Mouse (Mus musculus) embryonic facial prominence, embryonic 10.5 days (tissue): Measurements from ENCODE around the gene Scgb2a2. TPM values are rescaled to one million over a fixed set of nuclear protein-coding genes. Genes with fewer than 3 reads are reported as not detected.
A peak's percentile ranks its signal among the peaks of the same experiment; 100 is the strongest.
"Not testable (repeated sequence)": the region's sequence is repeated elsewhere in the genome, so short reads cannot be mapped to it uniquely, and the experiment has no call there.

ENCODE experiments used
- DNase-seq: peaks from one replicate; pipeline ENCODE4 v3.0.0-alpha.2; 2017; ENCODE audit warnings: low spot score
- H3K27ac ChIP-seq: fragments of 300-500 bp; sonication (generic); replicated peaks from 2 replicates; pipeline ENCODE4 v1.5.1; 2016; ENCODE audit warnings: mild to moderate bottlenecking
- H3K27me3 ChIP-seq: fragments of 300-500 bp; sonication (generic); replicated peaks from 2 replicates; pipeline ENCODE4 v1.6.1; 2016; ENCODE audit warnings: low read depth, mild to moderate bottlenecking; ENCODE audit not compliant: poor library complexity, severe bottlenecking
- H3K36me3 ChIP-seq: fragments of 300-500 bp; sonication (generic); replicated peaks from 2 replicates; pipeline ENCODE4 v1.6.1; 2016; ENCODE audit warnings: mild to moderate bottlenecking, moderate library complexity
- H3K4me1 ChIP-seq: fragments of 300-500 bp; sonication (generic); 2 replicates; pipeline ENCODE4 v1.6.1; 2016
- H3K4me3 ChIP-seq: fragments of 300-500 bp; sonication (generic); 2 replicates; pipeline ENCODE4 v1.5.1; 2016; ENCODE audit warnings: mild to moderate bottlenecking, moderate library complexity
- H3K9me3 ChIP-seq: fragments of 300-500 bp; sonication (generic); 2 replicates; pipeline ENCODE4 v1.6.1; 2016; ENCODE audit warnings: mild to moderate bottlenecking
- WGBS: fragments of 180-500 bp; shearing (Covaris S2); methylation state at CpG from one replicate; pipeline ENCODE4 v1.1.7; 2016; 5-methylcytosine and 5-hydroxymethylcytosine counted together
- polyA plus RNA-seq: library from polyadenylated mRNA; unstranded; fragments of >200 nt; fragmentation: Nextera tagmentation; extraction: Ambion mirVana; gene quantifications from 2 replicates; pipeline ENCODE4 v1.2.1, GENCODE M21; 2016

Gene Scgb2a2
- polyA plus RNA-seq: not detected in 2 replicates

GRCm38 (mm10) chr19:9847262-9847661 lies at the start of gene Scgb2a2:
Gene Scgb2a2, plus strand, starts transcription at chr19:9847562.
- Histone ChIP-seq H3K27me3 (no peaks in the 10 kb centered on the region), H3K4me3 (no peak within 1 kb of the TSS), H3K27ac (no peak within 1 kb of the TSS), H3K9me3 (no peaks in the 10 kb centered on the region), H3K4me1 (no peaks in the 10 kb centered on the region), H3K36me3 (no peaks in the 10 kb centered on the region)
- no peak for DNase-seq
- WGBS: 89% methylated on average over 2 of the region's 2 CpGs

DNA sequence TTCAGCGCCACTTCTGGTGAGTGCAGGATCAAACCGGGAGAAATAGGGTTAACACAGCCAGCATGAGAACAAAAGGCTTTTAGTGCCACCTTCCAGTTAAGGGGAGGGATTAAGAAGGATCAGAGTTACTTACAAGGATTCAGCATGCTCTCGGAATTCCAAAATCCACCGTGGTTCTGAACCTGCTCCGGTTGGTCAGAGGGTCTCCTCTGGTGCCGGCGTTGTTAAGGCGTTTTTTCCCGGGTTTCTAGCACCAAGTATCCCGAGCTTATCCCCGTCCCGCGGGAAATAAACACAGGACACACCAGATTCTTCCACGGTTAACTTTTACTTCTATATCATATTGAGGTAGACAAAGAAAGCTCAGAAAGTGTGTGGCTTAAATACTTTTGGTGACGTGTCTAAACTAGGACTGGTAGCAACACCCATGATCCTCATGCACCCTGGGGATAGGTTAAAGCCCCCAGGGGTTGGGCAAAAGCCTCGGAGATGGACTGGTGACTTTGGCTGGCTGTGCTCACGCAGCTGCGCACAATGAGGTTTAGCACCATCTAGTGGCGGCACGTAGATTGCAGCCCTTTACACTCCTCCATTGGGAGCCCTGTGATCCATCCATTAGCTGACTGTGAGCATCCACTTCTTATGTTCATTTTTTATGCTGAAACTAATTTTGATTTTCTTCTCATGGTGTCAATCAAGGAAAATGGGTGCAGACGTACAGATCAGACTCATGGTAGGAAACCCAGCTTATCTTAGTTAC lies 10.6 kb upstream of the Scgb2a2 start:
- peak overlapping the region; percentile 79 for H3K27ac ChIP-seq

DNA sequence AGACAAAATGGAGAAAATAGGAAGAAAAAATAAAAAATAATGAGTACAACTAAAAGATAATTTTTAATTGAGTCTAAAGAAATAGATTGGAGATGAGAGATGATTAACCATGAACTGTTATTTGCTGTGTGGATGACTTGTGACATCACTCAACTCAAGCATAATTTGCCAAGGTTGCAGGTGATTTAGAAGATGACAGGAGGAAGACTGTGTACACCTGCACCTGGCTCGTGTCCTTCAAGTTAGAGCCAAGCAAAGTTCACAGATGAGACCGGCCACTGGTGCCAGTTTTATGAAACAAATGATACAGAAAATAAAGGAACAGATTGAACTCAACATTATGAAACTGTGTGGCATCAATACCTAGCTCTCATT lies 10.0 kb upstream of the Scgb2a2 start:
- Histone ChIP-seq H3K36me3 (no peaks in the 10 kb centered on the region), H3K4me1 (no peaks in the 10 kb centered on the region), H3K27me3 (no peaks in the 10 kb centered on the region), H3K27ac (no peak overlapping the region), H3K4me3 (no peak overlapping the region), H3K9me3 (no peaks in the 10 kb centered on the region)
- WGBS: 56% methylated on average over 2 of the region's 2 CpGs
- DNase-seq: no peak

More for the DNA sequence above, 10.6 kb upstream of the Scgb2a2 start:
- H3K27me3 ChIP-seq, DNase-seq, H3K4me1 ChIP-seq, H3K9me3 ChIP-seq, H3K36me3 ChIP-seq: not testable (repeated sequence)
- H3K4me3 ChIP-seq: peak overlapping the region; percentile 49
- WGBS: 17% methylated on average over 20 of the region's 21 CpGs

DNA sequence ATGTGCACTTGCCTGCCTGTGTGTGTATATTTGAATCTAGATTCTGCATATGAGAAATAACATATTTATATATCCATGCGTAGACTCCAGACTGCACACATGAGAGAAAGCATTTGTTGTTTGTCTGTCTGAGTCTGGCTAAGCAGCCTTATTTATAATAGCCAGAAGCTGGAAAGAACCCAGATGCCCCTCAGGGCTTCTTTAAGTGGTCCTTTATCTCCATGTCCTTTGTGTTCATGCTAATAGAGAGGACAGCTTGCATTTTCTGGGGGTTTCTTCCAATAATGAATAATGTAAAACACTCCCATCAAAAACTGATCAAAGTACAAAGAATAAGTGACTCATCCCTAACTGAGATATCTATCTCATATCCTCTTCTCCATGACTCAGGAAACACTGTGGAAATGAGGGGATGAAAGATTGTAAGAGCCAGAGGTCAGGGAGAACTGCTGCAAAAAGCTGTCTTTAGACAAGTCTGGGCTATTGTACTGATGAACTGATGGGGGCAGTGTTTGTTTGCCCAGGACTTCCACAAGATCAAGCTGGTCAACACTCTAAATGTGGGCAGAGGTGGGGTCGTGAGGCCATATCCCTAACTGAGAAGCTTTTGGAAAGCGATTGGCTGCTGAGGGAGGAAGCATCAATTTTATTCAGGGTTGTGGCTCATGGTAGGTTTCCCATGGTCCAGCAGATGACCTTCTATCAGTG lies 2.2 kb downstream of the Scgb2a2 start:
- 62% methylated on average over 3 of the region's 3 CpGs for WGBS
- H3K27ac ChIP-seq, H3K9me3 ChIP-seq, H3K4me1 ChIP-seq, H3K36me3 ChIP-seq, H3K4me3 ChIP-seq, DNase-seq, H3K27me3 ChIP-seq: not testable (repeated sequence)

GRCm38 (mm10) chr19:9860821-9861220 lies 13.5 kb downstream of the Scgb2a2 start:
- not testable (repeated sequence) for H3K27ac ChIP-seq, DNase-seq, H3K4me1 ChIP-seq, H3K9me3 ChIP-seq, H3K4me3 ChIP-seq, H3K36me3 ChIP-seq, H3K27me3 ChIP-seq
- 94% methylated on average over 3 of the region's 3 CpGs for WGBS

GRCm38 (mm10) chr19:9864856-9865255 lies 17.5 kb downstream of the Scgb2a2 start:
- H3K27ac ChIP-seq: no peak overlapping the region
- H3K36me3 ChIP-seq: peaks cover 21% of the 10 kb centered on the region
- H3K9me3 ChIP-seq: no peaks in the 10 kb centered on the region

GRCm38 (mm10) chr19:9865466-9865865 lies 18.1 kb downstream of the Scgb2a2 start:
- Histone ChIP-seq H3K4me3 (no peak overlapping the region), H3K27me3 (no peaks in the 10 kb centered on the region), H3K9me3 (no peaks in the 10 kb centered on the region), H3K36me3 (peaks cover 27% of the 10 kb centered on the region), H3K27ac (no peak overlapping the region), H3K4me1 (no peaks in the 10 kb centered on the region)
- no peak for DNase-seq

More at GRCm38 (mm10) chr19:9864856-9865255, 17.5 kb downstream of the Scgb2a2 start:
- H3K4me3 ChIP-seq: no peak overlapping the region
- H3K4me1 ChIP-seq: no peaks in the 10 kb centered on the region
- no peak for DNase-seq
- H3K27me3 ChIP-seq: no peaks in the 10 kb centered on the region
- WGBS: 92% methylated on average over 1 of the region's 1 CpGs

- Histone ChIP-seq H3K4me1 (no peaks in the 10 kb centered on the region), H3K4me3 (no peak overlapping the region), H3K27ac (no peak overlapping the region), H3K9me3 (no peaks in the 10 kb centered on the region), H3K27me3 (no peaks in the 10 kb centered on the region), H3K36me3 (peaks cover 100% of the 10 kb centered on the region)
- no peak for DNase-seq
- WGBS: 96% methylated on average over 20 of the region's 20 CpGs
These were observed 30.9 kb downstream of the Scgb2a2 start for GRCm38 (mm10) chr19:9878186-9878835.

GRCm38 (mm10) chr19:9886348-9886747 lies 39.0 kb downstream of the Scgb2a2 start:
- Histone ChIP-seq H3K4me3 (no peak overlapping the region), H3K9me3 (no peaks in the 10 kb centered on the region), H3K27me3 (no peaks in the 10 kb centered on the region), H3K27ac (no peak overlapping the region), H3K4me1 (no peaks in the 10 kb centered on the region), H3K36me3 (peaks cover 100% of the 10 kb centered on the region)
- WGBS: 81% methylated on average over 1 of the region's 1 CpGs
- no peak for DNase-seq

- Histone ChIP-seq H3K4me1 (no peaks in the 10 kb centered on the region), H3K4me3 (no peak overlapping the region), H3K9me3 (no peaks in the 10 kb centered on the region), H3K27ac (no peak overlapping the region), H3K36me3 (peaks cover 100% of the 10 kb centered on the region), H3K27me3 (no peaks in the 10 kb centered on the region)
- DNase-seq: no peak
- 95% methylated on average over 8 of the region's 8 CpGs for WGBS
These were observed 39.4 kb downstream of the Scgb2a2 start for GRCm38 (mm10) chr19:9886771-9887170.

- peaks cover 61% of the 10 kb centered on the region for H3K36me3 ChIP-seq
- no peaks in the 10 kb centered on the region for H3K27me3 ChIP-seq
- H3K27ac ChIP-seq: no peak overlapping the region
- no peaks in the 10 kb centered on the region for H3K9me3 ChIP-seq
- DNase-seq: no peak
- 79% methylated on average over 5 of the region's 5 CpGs for WGBS
- H3K4me1 ChIP-seq: peaks cover 27% of the 10 kb centered on the region
- no peak overlapping the region for H3K4me3 ChIP-seq
These were observed 48.7 kb downstream of the Scgb2a2 start for GRCm38 (mm10) chr19:9896067-9896466.

DNA sequence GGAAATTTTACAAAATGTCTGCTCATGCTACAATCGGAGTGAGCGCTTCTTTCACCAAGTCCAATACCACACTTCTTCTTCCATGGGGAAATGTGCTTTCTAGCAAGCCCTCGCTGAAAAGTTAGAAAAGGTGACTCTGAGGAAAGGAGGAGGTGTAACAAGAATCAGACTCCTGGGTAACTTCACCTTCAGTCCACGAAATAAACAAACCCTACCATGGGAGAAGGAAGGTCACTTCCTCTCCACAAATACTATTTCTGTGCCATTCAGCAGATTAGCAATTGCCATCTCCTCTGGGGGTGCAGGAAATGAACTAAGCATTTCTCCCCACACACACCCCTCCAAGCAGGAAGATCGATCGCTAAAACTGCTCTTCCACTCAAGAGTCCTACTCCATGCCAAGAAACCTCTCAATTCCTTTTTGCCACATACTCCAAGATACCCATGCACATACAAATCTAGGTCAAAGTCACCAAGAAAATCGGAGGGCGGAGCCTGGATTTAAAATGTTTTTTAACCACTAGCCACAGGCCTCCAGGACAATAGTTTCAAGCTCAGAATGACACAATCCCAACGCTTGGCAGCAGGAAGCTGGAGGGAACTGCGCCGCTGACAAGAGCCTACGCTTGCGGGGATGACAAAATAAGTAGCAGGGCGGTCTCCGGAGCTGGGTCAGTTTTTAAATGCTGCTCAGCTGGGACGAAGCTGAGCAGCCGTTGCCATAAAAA lies 51.1 kb downstream of the Scgb2a2 start:
- Histone ChIP-seq H3K36me3 (peaks cover 37% of the 10 kb centered on the region), H3K4me3 (peak overlapping the region; percentile 92), H3K27me3 (no peaks in the 10 kb centered on the region), H3K9me3 (no peaks in the 10 kb centered on the region), H3K4me1 (peaks cover 27% of the 10 kb centered on the region), H3K27ac (peak overlapping the region; percentile 92)
- WGBS: 12% methylated on average over 17 of the region's 17 CpGs
- DNase-seq: no peak
